Comparison of ENCODE assay signal across 23 mouse cellular contexts in genomic region chr12:85779707-85780106, GRCm38 (mm10). TPM values are rescaled to one million over a fixed set of nuclear protein-coding genes. Genes with fewer than 3 reads are reported as not detected.
DNase-seq lines count a peak whose midpoint lies in the region; ATAC-seq and TF ChIP-seq lines count a peak whose summit lies in the region.
"Had no signal": no experiment of that assay in that cellular context is flagged by ENCODE, and none has a peak within 500 bp of the region (broad histone marks: within the 10 kb centered on the region; RNA-seq: fewer than 3 reads in every experiment).

No protein-coding gene starts in this region.

- no peak for ATAC-seq in lung, embryonic 15.5 days (ENCODE audit: borderline replicate concordance, extremely low read depth, low FRiP score, low TSS enrichment)
- no peak for ATAC-seq in lung, embryonic 16.5 days (ENCODE audit: low read depth)
- no peak for ATAC-seq in lung, postnatal 0 days
- ATAC-seq: activated CD4-positive, CD25-positive, alpha-beta regulatory T cell, adult 4 months; CD4-positive, CD25-positive, alpha-beta regulatory T cell, adult 4 months; Patski had no signal

- DNase-seq in heart, adult 11 months: peak; percentile 53
- DNase-seq in heart, adult 8-10 months (ENCODE audit: low spot score): no peak
- peak; percentile 60 for DNase-seq in heart, embryonic 10.5 days (ENCODE audit: low spot score)
- no peak for DNase-seq in heart, postnatal 10 days
- no peak for DNase-seq in lung, postnatal 4 days
- no peak for DNase-seq in lung, postnatal 0 days (ENCODE audit: low spot score)
- DNase-seq: adrenal gland, adult 2 months; adrenal gland, adult 8-10 months; adrenal gland, postnatal 10 days; adrenal gland, postnatal 14 days; adrenal gland, postnatal 25 days; adrenal gland, postnatal 36 days; B cell, adult 2 months; cerebellum, adult 11 months; cerebellum, adult 11-12 months had no signal

- H3K36me3 ChIP-seq in heart, embryonic 10.5 days: no peaks in the 10 kb centered on the region
- H3K36me3 ChIP-seq in lung, embryonic 15.5 days: no peaks in the 10 kb centered on the region
- no peaks in the 10 kb centered on the region for H3K36me3 ChIP-seq in lung, embryonic 16.5 days (ENCODE audit: control insufficient read depth, insufficient read depth, low read length)
- H3K36me3 ChIP-seq in lung, postnatal 0 days (ENCODE audit: insufficient read depth, low read length): no peaks in the 10 kb centered on the region
- H3K36me3 ChIP-seq: G1E had no signal

- TF ChIP-seq CTCF in lung, postnatal 0 days (IDR thresholded peaks at IDR 0.05): no peak

- WGBS in heart, embryonic 10.5 days: 91% methylated on average over 5 of the region's 5 CpGs
- 77% methylated on average over 5 of the region's 5 CpGs for WGBS in lung, embryonic 15.5 days
- 71% methylated on average over 5 of the region's 5 CpGs for WGBS in lung, embryonic 16.5 days
- WGBS in lung, postnatal 0 days: 72% methylated on average over 5 of the region's 5 CpGs

- H3K27ac ChIP-seq in heart, embryonic 10.5 days: no peak overlapping the region
- H3K27ac ChIP-seq in lung, embryonic 15.5 days: peak overlapping the region; percentile 43; the same call in 1 of the 2 replicates
- H3K27ac ChIP-seq in lung, embryonic 16.5 days (ENCODE audit: low read length): peak overlapping the region; percentile 1; the same call in 1 of the 2 replicates
- no peak overlapping the region for H3K27ac ChIP-seq in lung, postnatal 0 days (ENCODE audit: low read length)

- no peak overlapping the region for H3K4me3 ChIP-seq in heart, embryonic 10.5 days
- no peak overlapping the region for H3K4me3 ChIP-seq in lung, embryonic 15.5 days
- H3K4me3 ChIP-seq in lung, embryonic 16.5 days (ENCODE audit: low read length): no peak overlapping the region
- H3K4me3 ChIP-seq in lung, postnatal 0 days (ENCODE audit: low read depth, low read length): no peak overlapping the region

- intact Hi-C loops in heart, postnatal 10 days (cut with DNase I): no loop called here

- no peak overlapping the region for H3K4me2 ChIP-seq in lung, embryonic 15.5 days
- H3K4me2 ChIP-seq in lung, embryonic 16.5 days (ENCODE audit: low read depth, low read length): no peak overlapping the region
- no peak overlapping the region for H3K4me2 ChIP-seq in lung, postnatal 0 days (replicated peaks; ENCODE audit: low read depth, low read length)

- H3K27me3 ChIP-seq in heart, embryonic 10.5 days (ENCODE audit: insufficient read depth, poor library complexity, severe bottlenecking): no peaks in the 10 kb centered on the region
- H3K27me3 ChIP-seq in lung, embryonic 15.5 days: no peaks in the 10 kb centered on the region
- H3K27me3 ChIP-seq in lung, embryonic 16.5 days (ENCODE audit: control insufficient read depth, insufficient read depth, low read depth, low read length): no peaks in the 10 kb centered on the region
- no peaks in the 10 kb centered on the region for H3K27me3 ChIP-seq in lung, postnatal 0 days (replicated peaks; ENCODE audit: insufficient read depth, low read length)
- H3K27me3 ChIP-seq: CH12.LX had no signal

- no peak for TF ChIP-seq EP300 in lung, postnatal 0 days (IDR thresholded peaks at IDR 0.05)

- H3K4me1 ChIP-seq in heart, embryonic 10.5 days: peaks cover 5% of the 10 kb centered on the region
- peaks cover 10% of the 10 kb centered on the region; the same call in 1 of the 2 replicates for H3K4me1 ChIP-seq in lung, embryonic 15.5 days
- peaks cover 10% of the 10 kb centered on the region; the same call in 1 of the 2 replicates for H3K4me1 ChIP-seq in lung, embryonic 16.5 days (replicated peaks; ENCODE audit: control insufficient read depth, insufficient read depth, low read length)
- no peaks in the 10 kb centered on the region for H3K4me1 ChIP-seq in lung, postnatal 0 days (ENCODE audit: insufficient read depth, low read depth, low read length)

- no peaks in the 10 kb centered on the region for H3K9me3 ChIP-seq in heart, embryonic 10.5 days
- no peaks in the 10 kb centered on the region for H3K9me3 ChIP-seq in lung, embryonic 15.5 days
- no peaks in the 10 kb centered on the region for H3K9me3 ChIP-seq in lung, embryonic 16.5 days (ENCODE audit: control insufficient read depth, low read length)
- no peaks in the 10 kb centered on the region for H3K9me3 ChIP-seq in lung, postnatal 0 days (ENCODE audit: low read length)
- H3K9me3 ChIP-seq: G1E had no signal

- no peak overlapping the region for H3K9ac ChIP-seq in lung, embryonic 15.5 days
- H3K9ac ChIP-seq in lung, embryonic 16.5 days (ENCODE audit: low read length): no peak overlapping the region
- H3K9ac ChIP-seq in lung, postnatal 0 days (replicated peaks; ENCODE audit: low read depth): no peak overlapping the region

RNA-seq across cellular contexts. Expression of gene Flvcr2, which starts 33.4 kb away (rescaled TPM):
- total RNA-seq in heart, adult 8-10 months (2022): 1 to 10 TPM; 1.9 to 2.6 (median 2.3) TPM
- polyA plus RNA-seq in heart, embryonic 10.5 days (2016; fragmentation: Nextera tagmentation; extraction: Ambion mirVana): 4.9 and 7.8 TPM in 2 replicates
- total RNA-seq in heart, postnatal 10 days (2021): 1 to 10 TPM; 3.3 to 3.8 TPM
- 3.6 and 5.1 TPM in 2 replicates for polyA plus RNA-seq in lung, embryonic 15.5 days (2015; fragmentation: Nextera tagmentation; extraction: Ambion mirVana)
- 6.5 and 8.3 TPM in 2 replicates for polyA plus RNA-seq in lung, embryonic 16.5 days (2015; fragmentation: Nextera tagmentation; extraction: Ambion mirVana)
- 23.3 and 26.8 TPM in 2 replicates for polyA plus RNA-seq in lung, postnatal 0 days (2015; fragmentation: Nextera tagmentation; extraction: Ambion mirVana)
- total RNA-seq: MEL had no signal
- polyA plus RNA-seq: G1E had no signal

RNA-seq across cellular contexts. Expression of gene Erg28, which starts 44.6 kb away (rescaled TPM):
- total RNA-seq in heart, adult 8-10 months (2022): 1 to 10 TPM; 5.7 to 7.7 (median 7.1) TPM
- 109 and 114 TPM in 2 replicates for polyA plus RNA-seq in heart, embryonic 10.5 days (2016; fragmentation: Nextera tagmentation; extraction: Ambion mirVana)
- total RNA-seq in heart, postnatal 10 days (2021): 10 to 100 TPM; 11.1 to 11.9 TPM
- 111 and 114 TPM in 2 replicates for polyA plus RNA-seq in lung, embryonic 15.5 days (2015; fragmentation: Nextera tagmentation; extraction: Ambion mirVana)
- polyA plus RNA-seq in lung, embryonic 16.5 days (2015; fragmentation: Nextera tagmentation; extraction: Ambion mirVana): 102 and 108 TPM in 2 replicates
- polyA plus RNA-seq in lung, postnatal 0 days (2015; fragmentation: Nextera tagmentation; extraction: Ambion mirVana): 76.5 and 80.8 TPM in 2 replicates

RNA-seq across cellular contexts. Expression of gene Ttll5, which starts 44.8 kb away (rescaled TPM):
- total RNA-seq in heart, adult 8-10 months (2022): 10 to 100 TPM; 12.8 to 20.7 (median 14.9) TPM
- 14.9 and 18.1 TPM in 2 replicates for polyA plus RNA-seq in heart, embryonic 10.5 days (2016; fragmentation: Nextera tagmentation; extraction: Ambion mirVana)
- 10 to 100 TPM; 14.2 to 15.3 TPM for total RNA-seq in heart, postnatal 10 days (2021)
- 13.6 and 13.9 TPM in 2 replicates for polyA plus RNA-seq in lung, embryonic 15.5 days (2015; fragmentation: Nextera tagmentation; extraction: Ambion mirVana)
- 15.5 and 17.5 TPM in 2 replicates for polyA plus RNA-seq in lung, embryonic 16.5 days (2015; fragmentation: Nextera tagmentation; extraction: Ambion mirVana)
- polyA plus RNA-seq in lung, postnatal 0 days (2015; fragmentation: Nextera tagmentation; extraction: Ambion mirVana): 4.9 and 6.4 TPM in 2 replicates

Comparison
In these comparisons a context has a peak if more than half of its experiments do, and no peak if none do; other contexts are left out.
1. DNase-seq: peak in heart, adult 11 months (single experiment) and heart, embryonic 10.5 days (single experiment); none in heart, adult 8-10 months (single experiment), heart, postnatal 10 days (0 of 2), lung, postnatal 4 days (0 of 2) and lung, postnatal 0 days (single experiment).
2. H3K27ac ChIP-seq: peak in lung, embryonic 15.5 days (single experiment) and lung, embryonic 16.5 days (single experiment); none in heart, embryonic 10.5 days (single experiment) and lung, postnatal 0 days (single experiment).